Mouse (Mus musculus): ENCODE results near the gene Astl.
"Not testable (repeated sequence)": the region's sequence is repeated elsewhere in the genome, so short reads cannot be mapped to it uniquely, and the experiment has no call there.

Gene Astl

GRCm38 (mm10) chr2:127338416-127338815 lies at the start of gene Astl:
Gene Astl (plus strand): TSS chr2:127338639.
- DNase-seq (ENCODE audit: low spot score in 2 of 2): no peak

- DNase-seq (ENCODE audit: low spot score in 2 of 2): no peak
Observed at GRCm38 (mm10) chr2:127292250-127292649, 46.2 kb upstream of the Astl start.

- no peak for DNase-seq (ENCODE audit: low spot score in 2 of 2)
Observed at GRCm38 (mm10) chr2:127297001-127297805, 41.2 kb upstream of the Astl start.

GRCm38 (mm10) chr2:127298056-127298455 lies 40.4 kb upstream of the Astl start:
- DNase-seq (ENCODE audit: low spot score in 2 of 2): no peak

GRCm38 (mm10) chr2:127300701-127301100 lies 37.7 kb upstream of the Astl start:
- no peak for DNase-seq (ENCODE audit: low spot score in 2 of 2)

- no peak for DNase-seq (ENCODE audit: low spot score in 2 of 2)
Observed at GRCm38 (mm10) chr2:127301883-127302282, 36.6 kb upstream of the Astl start.

GRCm38 (mm10) chr2:127304192-127304591 lies 34.2 kb upstream of the Astl start:
- DNase-seq (ENCODE audit: low spot score in 2 of 2): not testable (repeated sequence)

- DNase-seq (ENCODE audit: low spot score in 2 of 2): no peak
Observed at GRCm38 (mm10) chr2:127304609-127305210, 33.7 kb upstream of the Astl start.

GRCm38 (mm10) chr2:127306123-127306522 lies 32.3 kb upstream of the Astl start:
- no peak for DNase-seq (ENCODE audit: low spot score in 2 of 2)

GRCm38 (mm10) chr2:127307179-127307578 lies 31.3 kb upstream of the Astl start:
- no peak for DNase-seq (ENCODE audit: low spot score in 2 of 2)

- no peak for DNase-seq (ENCODE audit: low spot score in 2 of 2)
Observed at GRCm38 (mm10) chr2:127308660-127309059, 29.8 kb upstream of the Astl start.

- DNase-seq (ENCODE audit: low spot score in 2 of 2): no peak
Observed at GRCm38 (mm10) chr2:127310246-127310645, 28.2 kb upstream of the Astl start.

GRCm38 (mm10) chr2:127310685-127311084 lies 27.8 kb upstream of the Astl start:
- no peak for DNase-seq (ENCODE audit: low spot score in 2 of 2)

GRCm38 (mm10) chr2:127311193-127311592 lies 27.2 kb upstream of the Astl start:
- DNase-seq (ENCODE audit: low spot score in 2 of 2): no peak

GRCm38 (mm10) chr2:127312801-127313200 lies 25.6 kb upstream of the Astl start:
- DNase-seq (ENCODE audit: low spot score in 2 of 2): no peak

- DNase-seq (ENCODE audit: low spot score in 2 of 2): no peak
Observed at GRCm38 (mm10) chr2:127313878-127314277, 24.6 kb upstream of the Astl start.

GRCm38 (mm10) chr2:127314467-127315154 lies 23.8 kb upstream of the Astl start:
- DNase-seq (ENCODE audit: low spot score in 2 of 2): no peak

- no peak for DNase-seq (ENCODE audit: low spot score in 2 of 2)
Observed at GRCm38 (mm10) chr2:127315155-127315470, 23.3 kb upstream of the Astl start.

- no peak for DNase-seq (ENCODE audit: low spot score in 2 of 2)
Observed at GRCm38 (mm10) chr2:127316431-127316830, 22.0 kb upstream of the Astl start.

- DNase-seq (ENCODE audit: low spot score in 2 of 2): no peak
Observed at GRCm38 (mm10) chr2:127318136-127318535, 20.3 kb upstream of the Astl start.

- no peak for DNase-seq (ENCODE audit: low spot score in 2 of 2)
Observed at GRCm38 (mm10) chr2:127319071-127319470, 19.4 kb upstream of the Astl start.

- DNase-seq (ENCODE audit: low spot score in 2 of 2): no peak
Observed at GRCm38 (mm10) chr2:127322671-127323285, 15.7 kb upstream of the Astl start.

Measured in left cerebral cortex, adult 9 months (tissue).